Mouse (Mus musculus) bone marrow macrophage, adult 2 months (primary cell): ENCODE measurements around the gene Dennd5b.

ENCODE experiments used
- CTCF ChIP-seq: IDR thresholded peaks from 2 replicates; pipeline ENCODE4 v1.5.1; 2012; ENCODE audit warnings: low read depth, mild to moderate bottlenecking, low read length, moderate library complexity
- POLR2A ChIP-seq: IDR thresholded peaks from 2 replicates; pipeline ENCODE4 v1.6.1; 2012; ENCODE audit warnings: mild to moderate bottlenecking, low read depth, low read length, borderline replicate concordance

DNA sequence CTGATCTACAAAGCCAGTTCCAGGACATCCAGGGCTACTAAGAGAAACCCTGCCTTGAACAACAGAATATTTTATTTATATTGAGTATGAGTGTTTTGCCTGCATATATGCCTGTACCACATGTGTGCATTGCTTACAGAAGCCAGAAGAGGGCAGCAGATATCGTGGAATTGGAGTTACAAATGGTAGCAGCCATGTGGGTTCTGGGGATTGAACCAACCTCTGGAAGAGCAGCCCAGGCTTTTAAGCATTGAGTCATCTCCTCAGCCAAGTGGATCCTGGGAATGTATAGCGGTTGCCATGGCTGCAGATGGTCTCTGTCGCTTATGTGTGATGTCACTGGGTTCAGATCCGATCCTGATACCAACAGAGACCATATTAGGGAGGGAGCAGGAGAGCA lies 25.2 kb upstream of the Dennd5b start:
- no peak for TF ChIP-seq POLR2A
- TF ChIP-seq CTCF: no peak
